Mouse (Mus musculus) Patski (cell line): ENCODE measurements around the gene Slc35a2. TPM values are rescaled to one million over a fixed set of nuclear protein-coding genes. Genes with fewer than 3 reads are reported as not detected.
"Not testable (repeated sequence)": the region's sequence is repeated elsewhere in the genome, so short reads cannot be mapped to it uniquely, and the experiment has no call there.

Experiments
- ATAC-seq: fragments of 100-300 bp; one replicate; pipeline ENCODE4 v1.8.0; 2021
- CTCF ChIA-PET: fragments of 350-600 bp; sonication (Branson Sonifier 250); formaldehyde crosslinking; loops from one replicate; lab custom pipeline; 2022; ENCODE audit warnings: inconsistent platforms; lab: Charles Lee
- POLR2A ChIA-PET: fragments of 350-600 bp; sonication (Branson Sonifier 250); formaldehyde crosslinking; loops from one replicate; lab custom pipeline; 2022; ENCODE audit warnings: antibody characterized with exemption, inconsistent platforms; lab: Charles Lee
- DNase-seq: peaks from one replicate; pipeline ENCODE4 v3.0.0-alpha.2; 2011; ENCODE audit warnings: low read depth, low spot score
- H3K27me3 ChIP-seq: fragments of 371-371 bp; one replicate; pipeline ENCODE4 v1.5.1; 2021
- CTCF ChIP-seq: fragments of 100-300 bp; IDR thresholded peaks from one replicate; pipeline ENCODE4 v1.5.1; 2021
- in situ Hi-C: fragments of 300-500 bp; cut with MboI; formaldehyde crosslinking; loops from 3 replicates; pipeline ENCODE4 v1.11.1; 2018; ENCODE audit warnings: low pct_unique_long_range_greater_than_20kb, mixed read lengths
- polyA plus RNA-seq: library from polyadenylated mRNA; unstranded; gene quantifications from one replicate; pipeline ENCODE4 v1.2.3, GENCODE M21; 2021

The Slc35a2 gene
- polyA plus RNA-seq, 1 experiment from 2014 or later = 52.7 TPM

DNA sequence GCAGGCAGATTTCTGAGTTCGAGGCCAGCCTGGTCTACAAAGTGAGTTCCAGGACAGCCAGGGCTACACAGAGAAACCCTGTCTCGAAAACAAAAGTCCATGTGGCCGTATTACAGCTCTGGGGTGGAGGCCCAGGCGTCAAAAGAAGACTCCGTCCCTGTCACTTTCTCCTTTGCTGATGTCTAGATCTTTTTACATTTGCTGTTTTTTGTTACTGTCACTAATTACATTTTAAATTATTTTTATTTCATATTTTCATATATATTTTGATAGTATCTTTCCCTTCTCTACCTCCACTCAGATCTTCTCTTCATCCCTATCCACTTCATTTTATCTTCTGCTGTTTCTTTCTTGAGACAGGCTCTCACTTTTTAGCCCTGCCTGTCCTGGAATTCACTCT lies 23.9 kb downstream of the Slc35a2 start, which contains the start of gene Gm10491:
Gene Gm10491 (minus strand): TSS at position 101 of the 400 bp plus-strand sequence.
- TF ChIP-seq CTCF = no peak

DNA sequence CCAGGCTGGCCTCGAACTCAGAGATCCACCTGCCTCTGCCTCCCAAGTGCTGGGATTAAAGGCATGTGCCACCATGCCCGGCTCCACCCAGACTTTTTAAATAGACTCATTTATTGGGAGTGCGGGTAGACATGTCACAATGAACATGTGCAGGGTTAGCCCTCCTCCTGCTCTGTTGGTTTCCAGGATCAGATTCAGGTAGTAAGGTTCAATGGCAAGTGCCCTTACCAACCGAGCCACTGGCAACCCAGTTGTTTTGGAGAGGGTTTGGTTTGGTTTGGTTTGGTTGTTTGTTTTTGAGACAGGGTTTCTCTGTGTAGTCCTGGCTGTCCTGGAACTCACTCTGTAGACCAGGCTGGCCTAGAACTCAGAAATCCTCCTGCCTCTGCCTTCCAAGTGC lies 25.4 kb downstream of the Slc35a2 start, which contains the start of gene Gm10490:
Gene Gm10490 (plus strand): TSS at position 301 of the 400 bp plus-strand sequence.
- in situ Hi-C loops, POLR2A ChIA-PET, ATAC-seq, H3K27me3 ChIP-seq, DNase-seq, CTCF ChIA-PET: not testable (repeated sequence)

More for the DNA sequence above, 23.9 kb downstream of the Slc35a2 start, which contains the start of gene Gm10491:
- ATAC-seq = no peak
- no peaks in the 10 kb centered on the region for H3K27me3 ChIP-seq
- POLR2A ChIA-PET = no interaction called here
- no peak for DNase-seq
- in situ Hi-C loops = no loop called here
- CTCF ChIA-PET = no interaction called here

DNA sequence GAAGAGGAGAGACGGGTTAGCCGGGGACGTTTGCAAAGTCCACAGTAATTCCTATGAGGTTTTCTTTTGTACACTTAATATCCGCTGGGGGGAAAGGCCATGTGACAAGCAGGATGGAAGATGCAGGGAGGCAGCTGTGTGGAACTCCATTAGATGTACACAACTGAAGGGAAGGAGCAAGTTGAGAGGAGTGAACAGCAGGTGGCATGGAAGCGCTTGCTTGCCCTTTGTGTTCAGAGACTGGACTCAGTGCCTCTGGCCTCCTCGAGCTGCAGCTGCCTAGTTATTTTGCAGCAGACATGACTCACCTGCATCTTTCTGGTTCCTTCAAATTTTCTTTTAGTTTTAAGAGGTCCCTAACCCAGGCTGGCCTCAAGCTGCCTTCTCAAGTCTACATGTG lies 26.6 kb downstream of the Slc35a2 start:
- H3K27me3 ChIP-seq = no peaks in the 10 kb centered on the region
- ChIA-PET POLR2A (no interaction called here), CTCF (interaction anchor here (0.6 to 5.2 kb wide), 4 partner anchors 9 to 147 kb away, joined by 3 to 60 read pairs (median 6); partner anchors contain the start of gene Glod5)
- DNase-seq (no peak), ATAC-seq (no peak)
- in situ Hi-C loops = loop anchor here (5.0 kb wide), 2 partner anchors 107 to 202 kb away; partner anchors contain the start of gene Glod5
- TF ChIP-seq CTCF = peak; percentile 56

DNA sequence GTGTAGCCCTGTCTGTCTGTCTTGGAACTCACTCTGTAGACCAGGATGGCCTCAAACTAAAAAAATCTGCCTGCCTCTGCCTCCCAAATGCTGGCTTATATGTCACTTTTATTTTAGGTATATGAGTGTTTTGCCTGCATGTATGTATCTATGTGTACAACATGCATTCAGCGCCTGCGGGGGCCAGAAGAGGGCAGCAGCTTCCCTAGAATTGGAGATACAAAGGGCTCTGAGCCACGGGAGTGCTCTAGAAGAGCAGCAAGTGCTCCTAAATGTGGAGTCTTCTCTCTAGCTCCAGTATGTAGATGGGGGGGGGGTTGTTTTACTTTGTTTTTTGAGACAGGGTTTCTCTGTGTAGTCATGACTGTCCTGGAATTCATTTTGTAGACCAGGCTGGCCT lies 31.8 kb downstream of the Slc35a2 start:
- DNase-seq, H3K27me3 ChIP-seq, in situ Hi-C loops, ATAC-seq: not testable (repeated sequence)
- CTCF ChIA-PET = interaction anchor here (1.3 kb wide), 1 partner anchor 102 kb away, joined by 3 read pairs; no protein-coding TSS in a partner anchor
- POLR2A ChIA-PET = interaction anchor here (0.6 kb wide), 1 partner anchor 28 kb away, joined by 4 read pairs; no protein-coding TSS in a partner anchor

DNA sequence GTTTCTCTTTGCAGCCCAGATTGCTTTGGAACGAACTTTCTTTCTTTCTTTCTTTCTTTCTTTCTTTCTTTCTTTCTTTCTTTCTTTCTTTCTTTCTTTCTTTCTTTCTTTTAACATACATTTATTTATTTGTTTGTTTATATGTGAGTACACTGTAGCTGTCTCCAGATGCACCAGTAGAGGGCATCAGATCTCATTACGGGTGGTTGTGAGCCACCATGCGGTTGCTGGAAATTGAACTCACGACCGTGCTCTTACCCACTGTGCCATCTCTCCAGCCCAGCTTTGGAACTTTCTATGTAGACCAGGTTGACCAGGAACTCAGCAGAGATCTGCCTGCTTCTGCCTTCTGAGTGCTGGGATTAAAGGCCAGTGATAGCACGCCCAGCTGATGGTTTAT lies 34.1 kb downstream of the Slc35a2 start:
- ATAC-seq, in situ Hi-C loops, H3K27me3 ChIP-seq, CTCF ChIA-PET, POLR2A ChIA-PET, DNase-seq: not testable (repeated sequence)

DNA sequence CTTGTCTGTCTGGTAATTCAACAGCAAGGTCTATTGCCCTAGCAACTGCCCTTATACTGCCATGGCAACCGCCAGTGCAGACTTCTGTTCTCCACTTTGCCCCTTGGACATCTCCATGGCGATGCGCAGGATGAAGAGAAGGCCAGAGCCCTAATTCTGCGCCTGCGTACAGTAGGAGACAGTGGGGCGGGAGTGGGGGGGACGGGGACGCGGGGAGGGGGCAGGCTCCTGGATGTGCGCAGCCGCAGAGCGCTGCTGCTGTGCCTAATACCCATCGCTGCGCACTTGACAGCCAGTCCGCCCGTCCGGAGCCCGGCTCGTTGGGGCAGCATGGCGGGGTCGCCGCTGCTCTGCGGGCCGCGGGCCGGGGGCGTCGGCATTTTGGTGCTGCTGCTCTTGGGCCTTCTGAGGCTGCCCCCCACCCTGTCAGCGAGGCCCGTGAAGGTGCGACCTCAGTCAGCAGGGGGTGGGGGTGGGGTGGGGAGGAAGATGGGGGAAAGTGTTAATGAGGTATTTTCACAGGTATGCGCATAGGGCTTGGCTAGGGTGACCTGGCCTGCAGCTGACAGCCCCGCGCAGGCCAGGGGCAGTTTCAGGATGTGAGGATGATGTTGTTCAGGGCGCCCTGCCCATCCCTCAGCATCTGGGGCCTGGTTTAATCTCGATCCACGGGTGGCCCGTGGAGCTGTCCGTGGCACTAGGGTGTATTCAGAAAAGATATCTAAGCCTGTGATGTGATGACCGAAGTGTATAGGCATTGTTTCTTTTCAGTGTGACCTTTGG lies 36.0 kb downstream of the Slc35a2 start, which contains the start of gene Pcsk1n:
Gene Pcsk1n (plus strand): TSS at position 222 of the 783 bp plus-strand sequence.
- H3K27me3 ChIP-seq = peaks cover 24% of the 10 kb centered on the region
- ATAC-seq (no peak), DNase-seq (no peak)
- in situ Hi-C loops = no loop called here
- no peak for TF ChIP-seq CTCF
- ChIA-PET CTCF (no interaction called here), POLR2A (no interaction called here)

DNA sequence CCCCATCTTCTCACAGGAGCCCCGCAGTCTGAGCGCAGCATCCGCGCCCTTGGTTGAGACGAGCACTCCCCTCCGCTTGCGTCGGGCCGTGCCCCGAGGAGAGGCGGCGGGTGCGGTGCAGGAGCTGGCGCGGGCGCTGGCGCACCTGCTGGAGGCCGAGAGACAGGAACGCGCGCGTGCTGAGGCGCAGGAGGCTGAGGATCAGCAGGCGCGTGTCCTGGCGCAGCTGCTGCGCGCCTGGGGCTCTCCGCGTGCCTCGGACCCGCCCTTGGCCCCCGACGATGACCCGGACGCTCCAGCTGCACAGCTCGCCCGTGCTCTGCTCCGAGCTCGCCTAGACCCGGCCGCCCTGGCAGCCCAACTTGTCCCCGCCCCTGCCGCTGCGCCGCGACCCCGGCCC lies 38.2 kb downstream of the Slc35a2 start:
- ChIA-PET CTCF (no interaction called here), POLR2A (no interaction called here)
- in situ Hi-C loops = no loop called here
- H3K27me3 ChIP-seq = peaks cover 34% of the 10 kb centered on the region
- TF ChIP-seq CTCF = no peak
- no peak for DNase-seq
- no peak for ATAC-seq

DNA sequence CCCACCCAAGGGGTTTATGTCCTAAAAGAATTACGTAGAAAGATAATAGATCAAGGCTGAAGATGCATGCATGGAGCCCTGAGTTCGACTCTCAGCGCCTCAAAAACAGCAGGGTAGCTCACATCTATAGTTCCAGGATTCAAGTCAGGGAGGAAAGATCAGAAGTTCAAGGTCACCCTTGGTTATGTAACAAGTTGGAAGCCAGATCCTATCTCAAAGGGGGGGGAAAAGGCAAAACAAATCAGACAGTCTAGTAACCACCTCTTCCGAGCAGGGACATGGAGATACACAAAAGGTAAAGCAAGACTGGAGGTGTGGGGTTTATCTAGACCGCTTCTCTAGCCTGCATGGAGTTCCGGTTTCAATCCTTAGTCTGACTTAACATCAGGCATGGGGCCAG lies 42.4 kb downstream of the Slc35a2 start:
- ChIA-PET CTCF (interaction anchor here (1.3 kb wide), 1 partner anchor 91 kb away, joined by 3 read pairs; no protein-coding TSS in a partner anchor), POLR2A (no interaction called here)
- in situ Hi-C loops = no loop called here
- H3K27me3 ChIP-seq = peaks cover 33% of the 10 kb centered on the region
- ATAC-seq (no peak), DNase-seq (no peak)
- TF ChIP-seq CTCF = no peak

DNA sequence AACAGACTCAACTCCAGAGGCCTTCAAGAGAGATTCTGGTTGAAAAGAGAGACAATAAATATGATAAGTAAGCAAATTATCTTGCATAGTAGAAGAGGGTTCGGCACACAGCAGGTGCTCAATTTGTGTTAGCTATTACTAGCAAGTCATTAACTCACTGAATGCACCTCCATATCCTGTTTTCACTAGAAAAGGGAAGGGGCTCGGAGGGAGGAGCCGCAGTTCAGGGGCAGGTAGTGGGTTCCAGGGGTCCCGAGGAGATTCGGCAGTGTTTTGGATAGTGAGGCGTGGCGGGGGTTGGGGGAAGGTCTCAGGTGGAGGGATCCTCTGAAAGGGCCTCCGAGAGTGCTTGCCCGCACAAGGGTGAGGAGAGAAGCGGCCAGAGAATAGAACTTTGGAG lies 43.3 kb downstream of the Slc35a2 start:
- peaks cover 33% of the 10 kb centered on the region for H3K27me3 ChIP-seq
- in situ Hi-C loops = no loop called here
- DNase-seq (no peak), ATAC-seq (no peak)
- ChIA-PET POLR2A (no interaction called here), CTCF (interaction anchor here (1.3 kb wide), 1 partner anchor 91 kb away, joined by 3 read pairs; no protein-coding TSS in a partner anchor)
- TF ChIP-seq CTCF = no peak

DNA sequence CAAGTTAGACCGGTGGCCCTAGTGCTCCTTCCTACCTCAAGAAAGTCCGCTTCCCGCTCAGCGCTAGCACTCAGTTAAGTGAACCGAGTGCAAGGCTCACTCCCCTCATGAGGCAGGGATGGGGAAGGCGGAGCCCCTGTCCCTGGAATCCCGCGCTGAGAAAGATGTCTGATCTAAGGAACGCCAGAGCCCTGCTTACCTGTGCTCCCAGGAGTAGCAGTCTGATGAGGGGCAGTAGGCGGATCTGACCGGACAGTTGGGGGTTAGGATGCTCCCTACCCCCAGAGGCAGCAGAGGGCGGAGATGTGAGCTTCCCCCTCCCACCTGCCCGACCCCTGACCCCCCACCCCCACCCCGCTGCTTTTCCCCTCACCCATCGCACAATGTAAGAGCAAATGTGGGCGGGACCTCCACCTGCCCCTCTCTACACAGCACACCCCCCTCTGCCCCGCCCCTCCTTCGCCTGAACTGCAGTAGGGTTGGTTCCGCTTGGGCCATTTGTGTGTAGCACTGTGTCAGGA lies 44.5 kb downstream of the Slc35a2 start, which contains the start of gene Eras:
Gene Eras (minus strand): TSS at position 338 of the 521 bp plus-strand sequence.
- ChIA-PET CTCF (no interaction called here), POLR2A (interaction anchor here (1.0 kb wide), 1 partner anchor 17 kb away, joined by 3 read pairs; no protein-coding TSS in a partner anchor)
- H3K27me3 ChIP-seq = peaks cover 26% of the 10 kb centered on the region
- in situ Hi-C loops = no loop called here
- ATAC-seq = no peak
- DNase-seq = no peak
- TF ChIP-seq CTCF = no peak

DNA sequence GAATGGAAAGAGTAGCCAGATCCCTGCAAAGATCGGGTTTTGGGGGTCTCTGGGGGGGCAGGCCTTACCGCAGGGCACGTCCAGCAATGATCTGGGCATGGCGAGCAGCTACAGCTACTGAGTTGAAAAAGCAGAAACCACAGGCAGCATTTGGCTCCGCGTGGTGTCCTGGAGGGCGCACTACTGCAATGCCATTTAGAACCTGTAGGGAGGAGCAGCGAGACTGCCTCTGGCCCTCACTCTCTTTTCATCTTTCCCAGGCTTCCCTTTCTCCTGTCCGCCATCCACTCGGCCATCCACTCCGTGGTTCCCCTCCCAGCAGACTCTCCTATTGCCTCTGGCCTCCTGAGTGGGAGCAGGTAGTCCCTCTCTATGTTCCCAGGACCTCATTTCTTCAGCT lies 53.0 kb downstream of the Slc35a2 start:
- in situ Hi-C loops = no loop called here
- ATAC-seq (no peak), DNase-seq (no peak)
- peaks cover 7% of the 10 kb centered on the region for H3K27me3 ChIP-seq
- ChIA-PET POLR2A (no interaction called here), CTCF (no interaction called here)
- no peak for TF ChIP-seq CTCF
